Mouse (Mus musculus): ENCODE data around the gene Gm10972. TPM values are rescaled to one million over a fixed set of nuclear protein-coding genes. Genes with fewer than 3 reads are reported as not detected.
A peak's percentile ranks its signal among the peaks of the same experiment; 100 is the strongest.
"Not testable (repeated sequence)": the region's sequence is repeated elsewhere in the genome, so short reads cannot be mapped to it uniquely, and the experiment has no call there.

Gene Gm10972
- polyA plus RNA-seq, 1 experiment from 2014 or later = not detected

GRCm38 (mm10) chr3:94648755-94649590, 6.1 kb downstream of the Gm10972 start:
- 50% methylated on average over 6 of the region's 6 CpGs for WGBS
- peak; percentile 28 for DNase-seq (ENCODE audit: low spot score)

GRCm38 (mm10) chr3:94650409-94650808, 7.5 kb downstream of the Gm10972 start:
- Histone ChIP-seq H3K4me3 (ENCODE audit: low read depth, low read length) (no peak overlapping the region), H3K36me3 (replicated peaks; ENCODE audit: control insufficient read depth, insufficient read depth, low read depth, low read length) (no peaks in the 10 kb centered on the region), H3K27ac (replicated peaks; ENCODE audit: low read depth, low read length) (no peak overlapping the region), H3K4me2 (ENCODE audit: low read depth, low read length) (no peak overlapping the region), H3K9ac (replicated peaks; ENCODE audit: low read length) (no peak overlapping the region), H3K4me1 (ENCODE audit: control insufficient read depth, insufficient read depth, low read length) (no peaks in the 10 kb centered on the region; the same call in 1 of the 2 replicates), H3K27me3 (ENCODE audit: control insufficient read depth, insufficient read depth, low read length) (no peaks in the 10 kb centered on the region), H3K9me3 (replicated peaks; ENCODE audit: control insufficient read depth, low read length) (no peaks in the 10 kb centered on the region)
- no peak for DNase-seq (ENCODE audit: low spot score)
- 69% methylated on average over 7 of the region's 7 CpGs for WGBS
- no peak for ATAC-seq (replicated peaks; ENCODE audit: insufficient number of reproducible peaks, low FRiP score, low TSS enrichment, low read depth)

More at GRCm38 (mm10) chr3:94648755-94649590, 6.1 kb downstream of the Gm10972 start:
- peak; percentile 37; the same call in 1 of the 2 replicates for ATAC-seq (replicated peaks; ENCODE audit: insufficient number of reproducible peaks, low FRiP score, low TSS enrichment, low read depth)
- H3K27ac ChIP-seq (replicated peaks; ENCODE audit: low read depth, low read length) = no peak overlapping the region
- no peaks in the 10 kb centered on the region for H3K27me3 ChIP-seq (ENCODE audit: control insufficient read depth, insufficient read depth, low read length)
- H3K4me3 ChIP-seq (ENCODE audit: low read depth, low read length) = no peak overlapping the region
- no peak overlapping the region for H3K4me2 ChIP-seq (ENCODE audit: low read depth, low read length)
- H3K4me1 ChIP-seq (ENCODE audit: control insufficient read depth, insufficient read depth, low read length) = no peaks in the 10 kb centered on the region; the same call in 1 of the 2 replicates
- H3K9me3 ChIP-seq (replicated peaks; ENCODE audit: control insufficient read depth, low read length) = no peaks in the 10 kb centered on the region
- H3K36me3 ChIP-seq (replicated peaks; ENCODE audit: control insufficient read depth, insufficient read depth, low read depth, low read length) = no peaks in the 10 kb centered on the region
- H3K9ac ChIP-seq (replicated peaks; ENCODE audit: low read length) = no peak overlapping the region

- DNase-seq (ENCODE audit: low spot score); H3K27me3 ChIP-seq (ENCODE audit: control insufficient read depth, insufficient read depth, low read length); H3K36me3 ChIP-seq (replicated peaks; ENCODE audit: control insufficient read depth, insufficient read depth, low read depth, low read length); H3K4me3 ChIP-seq (ENCODE audit: low read depth, low read length); ATAC-seq (replicated peaks; ENCODE audit: insufficient number of reproducible peaks, low FRiP score, low TSS enrichment, low read depth); H3K4me1 ChIP-seq (ENCODE audit: control insufficient read depth, insufficient read depth, low read length); H3K4me2 ChIP-seq (ENCODE audit: low read depth, low read length); H3K9me3 ChIP-seq (replicated peaks; ENCODE audit: control insufficient read depth, low read length); H3K9ac ChIP-seq (replicated peaks; ENCODE audit: low read length); H3K27ac ChIP-seq (replicated peaks; ENCODE audit: low read depth, low read length): not testable (repeated sequence)
- 50% methylated on average over 1 of the region's 1 CpGs for WGBS
Observed at GRCm38 (mm10) chr3:94653967-94654366, 11.1 kb downstream of the Gm10972 start.

GRCm38 (mm10) chr3:94657852-94658739, 15.2 kb downstream of the Gm10972 start:
- ATAC-seq (replicated peaks; ENCODE audit: insufficient number of reproducible peaks, low FRiP score, low TSS enrichment, low read depth) (peak; percentile 69), DNase-seq (ENCODE audit: low spot score) (peak; percentile 0)
- not testable (repeated sequence) for H3K9me3 ChIP-seq (replicated peaks; ENCODE audit: control insufficient read depth, low read length); H3K27ac ChIP-seq (replicated peaks; ENCODE audit: low read depth, low read length); H3K4me1 ChIP-seq (ENCODE audit: control insufficient read depth, insufficient read depth, low read length); H3K27me3 ChIP-seq (ENCODE audit: control insufficient read depth, insufficient read depth, low read length); H3K36me3 ChIP-seq (replicated peaks; ENCODE audit: control insufficient read depth, insufficient read depth, low read depth, low read length)
- Histone ChIP-seq H3K4me2 (ENCODE audit: low read depth, low read length) (peak overlapping the region; percentile 57), H3K4me3 (ENCODE audit: low read depth, low read length) (peak overlapping the region; percentile 32), H3K9ac (replicated peaks; ENCODE audit: low read length) (peak overlapping the region; percentile 22; the same call in 1 of the 2 replicates)
- WGBS = 3% methylated on average over 24 of the region's 47 CpGs

- not testable (repeated sequence) for H3K36me3 ChIP-seq (replicated peaks; ENCODE audit: control insufficient read depth, insufficient read depth, low read depth, low read length); H3K27ac ChIP-seq (replicated peaks; ENCODE audit: low read depth, low read length); H3K4me1 ChIP-seq (ENCODE audit: control insufficient read depth, insufficient read depth, low read length); H3K27me3 ChIP-seq (ENCODE audit: control insufficient read depth, insufficient read depth, low read length); H3K9me3 ChIP-seq (replicated peaks; ENCODE audit: control insufficient read depth, low read length); DNase-seq (ENCODE audit: low spot score)
- peak within 1 kb of the TSS; percentile 22; the same call in 1 of the 2 replicates for H3K9ac ChIP-seq (replicated peaks; ENCODE audit: low read length)
- peak within 1 kb of the TSS; percentile 32 for H3K4me3 ChIP-seq (ENCODE audit: low read depth, low read length)
- 0% methylated on average over 16 of the region's 33 CpGs for WGBS
- ATAC-seq (replicated peaks; ENCODE audit: insufficient number of reproducible peaks, low FRiP score, low TSS enrichment, low read depth) = peak; percentile 63
- H3K4me2 ChIP-seq (ENCODE audit: low read depth, low read length) = peak within 1 kb of the TSS; percentile 57
Observed at GRCm38 (mm10) chr3:94658740-94659095, 15.8 kb downstream of the Gm10972 start, which contains the start of gene Tuft1. Gene Tuft1, minus strand, starts transcription at chr3:94658872.

- DNase-seq (ENCODE audit: low spot score); H3K4me3 ChIP-seq (ENCODE audit: low read depth, low read length); H3K27me3 ChIP-seq (ENCODE audit: control insufficient read depth, insufficient read depth, low read length); H3K27ac ChIP-seq (replicated peaks; ENCODE audit: low read depth, low read length); H3K36me3 ChIP-seq (replicated peaks; ENCODE audit: control insufficient read depth, insufficient read depth, low read depth, low read length); H3K9me3 ChIP-seq (replicated peaks; ENCODE audit: control insufficient read depth, low read length); H3K4me2 ChIP-seq (ENCODE audit: low read depth, low read length); H3K9ac ChIP-seq (replicated peaks; ENCODE audit: low read length); H3K4me1 ChIP-seq (ENCODE audit: control insufficient read depth, insufficient read depth, low read length): not testable (repeated sequence)
- ATAC-seq (replicated peaks; ENCODE audit: insufficient number of reproducible peaks, low FRiP score, low TSS enrichment, low read depth) = peak; percentile 53
- 27% methylated on average over 7 of the region's 10 CpGs for WGBS
Observed at GRCm38 (mm10) chr3:94659142-94659748, 16.3 kb downstream of the Gm10972 start.

GRCm38 (mm10) chr3:94660841-94661240, 17.9 kb downstream of the Gm10972 start:
- not testable (repeated sequence) for ATAC-seq (replicated peaks; ENCODE audit: insufficient number of reproducible peaks, low FRiP score, low TSS enrichment, low read depth); H3K9me3 ChIP-seq (replicated peaks; ENCODE audit: control insufficient read depth, low read length); H3K27ac ChIP-seq (replicated peaks; ENCODE audit: low read depth, low read length); H3K36me3 ChIP-seq (replicated peaks; ENCODE audit: control insufficient read depth, insufficient read depth, low read depth, low read length); H3K27me3 ChIP-seq (ENCODE audit: control insufficient read depth, insufficient read depth, low read length); H3K4me2 ChIP-seq (ENCODE audit: low read depth, low read length); H3K9ac ChIP-seq (replicated peaks; ENCODE audit: low read length); H3K4me3 ChIP-seq (ENCODE audit: low read depth, low read length); DNase-seq (ENCODE audit: low spot score); H3K4me1 ChIP-seq (ENCODE audit: control insufficient read depth, insufficient read depth, low read length)
- 88% methylated on average over 2 of the region's 2 CpGs for WGBS
